Mouse (Mus musculus) testis, postnatal 14 days (tissue): ENCODE data around the gene Rad51b.

Experiments used
- DNase-seq: peaks from one replicate; pipeline ENCODE4 v3.0.0; 2021; ENCODE audit warnings: low spot score

Rad51b gene

GRCm38 (mm10) chr12:79531809-79532798, 235.0 kb downstream of the Rad51b start:
- DNase-seq = no peak

- DNase-seq = no peak
These were observed 237.7 kb downstream of the Rad51b start for GRCm38 (mm10) chr12:79534778-79535177.

DNA sequence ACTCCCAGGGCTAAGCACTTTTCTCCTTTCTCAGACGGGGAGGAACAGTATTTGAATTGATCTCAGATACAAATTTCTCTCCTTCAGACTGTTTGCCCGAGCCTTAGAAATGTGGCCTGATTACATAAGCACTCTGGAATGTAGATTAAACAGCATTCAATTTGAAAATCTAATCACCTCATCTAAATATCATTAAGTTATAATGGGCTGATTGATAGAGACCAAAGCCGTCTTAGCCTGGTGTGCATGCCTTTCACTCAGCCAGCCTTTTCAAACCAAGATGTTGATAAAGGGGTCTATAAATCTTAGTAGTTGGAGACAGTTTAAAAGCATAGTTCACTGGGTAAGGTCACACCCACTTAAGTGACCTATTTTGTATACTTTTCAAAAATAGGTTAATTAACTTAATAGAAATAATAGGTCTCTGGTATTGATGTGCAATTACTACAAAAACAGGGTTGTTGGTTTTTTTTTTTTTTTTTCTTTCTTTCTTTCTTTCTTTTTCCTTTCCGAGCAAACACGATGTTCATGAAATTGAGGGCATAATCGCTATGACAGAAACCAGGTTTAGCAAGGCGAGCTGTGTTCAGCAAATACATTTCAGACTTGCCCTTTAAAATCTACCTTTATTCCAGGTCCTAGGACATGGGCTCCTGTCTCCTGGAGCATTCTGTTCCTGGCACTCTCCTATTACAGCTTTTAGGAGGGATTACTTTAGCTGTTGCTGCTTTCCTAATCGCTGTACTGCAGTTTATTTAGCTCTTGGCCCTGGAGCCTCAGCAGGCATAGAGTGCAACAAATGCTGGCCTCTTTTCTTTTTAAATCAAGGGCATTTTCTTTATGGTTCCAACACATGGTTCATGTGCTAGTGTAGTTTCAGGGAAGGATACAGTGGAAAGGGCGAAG, 238.7 kb downstream of the Rad51b start:
- no peak for DNase-seq

DNA sequence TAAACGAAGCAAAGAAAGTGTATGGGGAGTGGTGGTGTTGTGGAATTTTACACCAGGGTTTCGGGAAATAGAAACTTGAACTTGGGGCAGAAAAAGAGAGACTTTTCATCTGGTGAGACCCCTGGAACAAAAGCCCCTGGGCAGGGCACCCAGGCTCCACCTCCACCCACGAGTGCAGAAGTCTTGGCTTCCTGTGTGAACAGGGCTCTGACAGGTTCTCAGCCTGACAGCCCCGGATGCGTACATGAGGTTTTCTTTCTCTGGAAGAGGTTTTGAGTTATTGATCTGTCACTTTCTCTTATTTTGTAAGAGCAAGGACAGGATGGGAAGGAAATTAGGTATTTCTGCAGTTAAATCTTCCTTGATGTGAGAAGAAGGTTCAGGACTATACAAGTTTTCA, 243.1 kb downstream of the Rad51b start:
- no peak for DNase-seq

GRCm38 (mm10) chr12:79541581-79541980, 244.5 kb downstream of the Rad51b start:
- no peak for DNase-seq

GRCm38 (mm10) chr12:79545063-79545462, 248.0 kb downstream of the Rad51b start:
- DNase-seq = no peak

DNA sequence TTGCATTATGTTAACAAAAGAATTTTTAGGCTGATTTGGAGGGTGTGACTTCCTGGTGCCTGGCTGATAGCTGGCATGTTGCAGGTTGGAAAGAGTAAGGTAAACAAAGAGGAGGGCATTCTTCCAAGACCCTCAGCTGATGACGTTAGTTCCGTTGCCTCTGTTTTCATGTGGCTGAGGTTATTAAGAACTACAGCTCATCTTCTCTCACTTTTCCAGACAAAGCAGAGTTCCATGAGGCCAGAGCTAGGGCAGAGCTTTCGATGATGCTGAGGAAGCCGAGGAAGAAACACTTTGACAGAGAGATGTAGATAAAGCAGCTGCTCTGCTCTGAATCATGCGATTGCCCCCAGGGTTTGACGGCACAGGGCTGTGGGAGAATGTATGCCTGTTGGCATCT, 250.5 kb downstream of the Rad51b start:
- no peak for DNase-seq

DNA sequence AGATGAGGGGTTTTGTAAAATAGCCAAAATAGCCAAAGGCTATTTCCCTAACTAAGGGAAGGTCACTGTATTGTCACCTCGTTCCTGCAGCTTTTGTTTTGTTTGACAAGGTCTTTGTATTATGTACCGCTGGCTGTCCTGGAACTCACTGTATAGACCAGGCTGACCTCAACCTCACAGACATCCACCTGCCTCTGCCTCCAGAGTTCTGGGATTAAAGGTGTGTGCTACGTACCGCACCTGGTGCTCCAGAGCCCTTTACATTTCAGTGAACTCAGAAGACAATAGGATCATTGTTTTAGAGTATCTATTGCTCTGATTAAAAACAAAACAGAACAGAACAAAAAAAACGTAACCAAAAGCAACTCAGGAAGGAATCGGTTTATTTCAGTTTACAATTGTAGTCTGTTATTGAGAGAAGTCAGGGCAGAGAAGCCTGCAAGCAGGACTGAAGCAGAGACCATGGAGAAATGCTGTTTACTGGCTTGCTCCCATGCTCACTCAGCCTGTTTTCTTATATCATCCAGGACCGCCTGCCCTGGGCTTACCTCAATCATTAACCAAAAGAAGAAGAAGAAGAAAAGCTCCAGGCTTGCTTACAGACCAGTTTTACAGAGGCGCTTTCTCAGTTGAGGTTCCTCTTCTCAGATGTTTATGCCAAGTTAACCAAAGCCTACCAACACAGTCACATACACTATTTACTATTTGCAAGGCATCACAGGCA, 251.7 kb downstream of the Rad51b start:
- DNase-seq = no peak

GRCm38 (mm10) chr12:79550049-79550682, 253.1 kb downstream of the Rad51b start:
- no peak for DNase-seq

DNA sequence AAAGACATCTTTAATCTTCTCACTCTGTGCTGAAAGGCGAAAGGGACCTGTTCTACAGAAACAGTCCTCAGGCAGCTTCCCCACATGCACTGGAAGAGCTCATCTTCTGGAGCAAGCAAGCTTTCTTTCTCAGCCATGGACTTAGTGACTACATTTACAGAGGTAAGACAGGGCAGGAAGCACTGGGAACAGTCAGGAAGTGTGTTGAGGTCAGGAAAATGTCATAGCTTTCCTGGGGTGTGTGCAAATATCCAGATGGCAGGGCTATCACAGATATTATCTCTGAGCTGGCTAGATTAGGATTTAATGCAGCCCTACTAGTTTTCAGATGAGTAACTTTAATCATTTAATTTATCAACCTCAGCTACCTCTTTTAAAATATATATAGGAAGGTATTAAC, 254.2 kb downstream of the Rad51b start:
- DNase-seq = no peak

DNA sequence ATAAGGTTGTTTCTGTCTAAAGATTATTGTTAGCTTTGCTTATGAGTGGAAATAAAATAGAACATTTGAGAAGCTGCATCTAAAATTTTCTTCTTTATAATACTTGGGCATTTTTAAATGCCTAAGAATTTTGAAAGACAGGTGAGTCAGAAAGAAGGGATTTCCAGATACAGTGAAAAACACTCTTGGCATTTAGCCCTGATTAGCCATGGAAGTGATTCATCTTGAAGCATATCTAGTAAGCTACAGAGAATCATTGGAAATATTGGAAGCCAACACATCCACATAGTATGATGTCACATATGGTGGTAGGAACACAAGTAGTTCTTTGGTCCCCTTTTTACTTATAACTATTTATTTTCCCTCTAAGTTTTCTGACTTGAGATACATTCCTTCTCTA, 256.0 kb downstream of the Rad51b start:
- DNase-seq = no peak

- no peak for DNase-seq
These were observed 260.8 kb downstream of the Rad51b start for GRCm38 (mm10) chr12:79557904-79558303.

- no peak for DNase-seq
These were observed 261.6 kb downstream of the Rad51b start for GRCm38 (mm10) chr12:79558711-79559110.

- no peak for DNase-seq
These were observed 262.4 kb downstream of the Rad51b start for GRCm38 (mm10) chr12:79559410-79560015.

DNA sequence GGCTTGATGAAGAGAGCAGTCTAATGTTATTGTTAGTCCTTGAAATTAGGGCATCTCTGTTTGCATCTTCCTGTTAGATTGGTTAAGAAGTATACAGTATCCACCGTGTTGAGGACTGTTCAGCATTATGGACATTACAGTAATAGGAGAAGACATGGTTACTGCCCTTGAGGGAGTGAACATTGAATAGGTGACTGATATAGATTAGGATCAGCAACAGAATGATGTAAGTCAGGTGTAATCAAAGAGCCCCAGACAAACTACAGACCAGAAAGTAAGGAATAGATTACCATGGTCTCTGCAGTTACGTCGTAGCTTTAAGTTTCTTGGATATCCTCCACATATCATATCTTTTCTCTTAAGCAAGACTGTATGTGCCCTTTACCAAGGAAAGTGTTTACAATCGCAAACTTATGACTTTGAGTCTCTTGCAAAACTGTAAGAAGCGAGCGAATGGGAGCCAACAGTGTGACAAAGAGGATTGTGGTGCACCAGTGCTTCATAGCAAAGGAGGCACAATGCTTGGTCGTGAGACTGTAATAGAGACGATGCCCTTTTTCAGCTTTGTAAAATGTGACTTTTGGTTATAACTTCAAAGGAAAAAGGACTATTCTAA, 263.1 kb downstream of the Rad51b start:
- no peak for DNase-seq

DNA sequence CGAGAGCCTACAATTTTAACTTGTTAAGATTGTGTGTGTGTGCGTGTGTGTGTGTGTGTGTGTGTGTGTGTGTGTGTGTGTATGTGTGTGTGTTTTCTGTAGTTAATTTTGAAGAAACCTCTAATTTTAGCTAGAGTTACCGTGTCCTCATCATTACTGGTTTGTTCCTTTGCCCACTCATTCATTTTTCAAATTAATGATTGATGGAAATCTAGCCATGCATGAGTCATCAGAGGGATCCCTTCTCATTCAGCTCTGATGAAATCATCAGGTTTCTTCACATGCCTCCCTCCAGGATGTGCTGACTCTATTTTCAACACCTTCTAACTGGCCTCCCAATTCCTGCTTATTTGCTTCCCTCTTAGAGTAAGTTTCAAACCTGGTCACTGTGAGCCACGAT, 263.8 kb downstream of the Rad51b start:
- DNase-seq = no peak

DNA sequence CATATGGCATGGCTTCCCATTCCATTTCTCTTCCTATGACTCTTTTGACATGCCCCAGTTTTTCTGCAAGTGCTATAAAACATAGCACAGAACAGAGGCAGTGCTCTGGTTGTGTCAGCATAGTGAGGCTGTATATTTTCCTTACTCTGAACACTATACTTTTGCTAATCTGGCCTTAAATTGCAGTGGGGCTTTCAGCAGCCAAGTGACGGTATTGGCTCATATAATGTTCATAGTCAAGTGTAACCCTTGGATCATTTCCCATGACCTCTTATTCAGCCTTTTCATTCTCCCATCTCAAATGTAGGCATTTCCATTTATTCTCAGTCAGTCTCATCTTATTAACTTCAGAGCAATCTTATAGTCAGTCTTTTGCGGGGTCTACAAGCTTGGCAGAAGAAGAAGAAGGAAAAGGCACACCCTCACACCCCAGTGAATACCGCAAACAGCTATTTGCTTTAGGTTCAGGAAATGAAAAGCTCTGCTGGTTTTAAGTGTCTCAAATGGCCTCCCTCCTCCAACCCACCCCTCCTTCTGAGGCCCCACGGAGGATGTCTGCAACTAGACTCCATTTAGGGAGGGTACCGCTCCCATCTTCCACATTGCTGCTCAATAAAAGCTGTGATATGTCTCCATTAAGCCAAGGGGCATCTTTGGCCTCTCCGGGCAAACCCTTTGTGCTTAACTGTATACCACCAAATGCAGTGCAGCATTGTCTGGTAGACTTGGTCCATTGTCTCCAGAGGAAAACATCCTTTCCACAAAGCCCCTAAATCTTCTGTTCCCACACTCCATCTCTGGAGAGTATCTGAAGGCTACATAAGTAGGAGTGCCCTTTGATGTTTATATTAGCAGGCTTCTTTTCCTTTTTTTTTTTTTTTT, 277.3 kb downstream of the Rad51b start:
- no peak for DNase-seq

DNA sequence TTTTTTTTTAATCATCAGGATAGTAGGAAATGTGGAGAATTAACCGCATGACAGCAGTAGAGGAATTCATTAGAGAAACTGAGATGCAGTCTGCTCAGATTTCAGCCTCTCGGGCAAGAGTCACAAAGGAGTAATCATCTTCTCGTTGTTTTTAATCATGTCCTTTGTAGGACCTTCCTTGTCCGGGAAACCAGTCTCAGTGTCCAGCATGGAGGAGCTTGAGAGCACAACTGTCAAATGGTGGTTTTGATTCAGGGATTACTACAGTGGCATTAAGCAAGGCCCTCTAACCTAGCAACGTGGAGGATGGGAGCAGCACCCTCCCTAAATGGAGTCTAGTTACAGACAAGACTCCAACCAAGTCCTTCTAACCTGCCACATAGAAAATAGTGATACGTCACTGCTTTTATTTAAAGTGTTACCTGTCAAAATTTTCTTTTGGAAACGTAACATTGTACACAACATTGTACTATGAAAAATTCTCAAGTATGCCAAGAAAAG, 278.0 kb downstream of the Rad51b start:
- DNase-seq = no peak

GRCm38 (mm10) chr12:79577525-79577924, 280.4 kb downstream of the Rad51b start:
- DNase-seq = no peak
